Mouse (Mus musculus): ENCODE results near the gene Ubl3.

DNA sequence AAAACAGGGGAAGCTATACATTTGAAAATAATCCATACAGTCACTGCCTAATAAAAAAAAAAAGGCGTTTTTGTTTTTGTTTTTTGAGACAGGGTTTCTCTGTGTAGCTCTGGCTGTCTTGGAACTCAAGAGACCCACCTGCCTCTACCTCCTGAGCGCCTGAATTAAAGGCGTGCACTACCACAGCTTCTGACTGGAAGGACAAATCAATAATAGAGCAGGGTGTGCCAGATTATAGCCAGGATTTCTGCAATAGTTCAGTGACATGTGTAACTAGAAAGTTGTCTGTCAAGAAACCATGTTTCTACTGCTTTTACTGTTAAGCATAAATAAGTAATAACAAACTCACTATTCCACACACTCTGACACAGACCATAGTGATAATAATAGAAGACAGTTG, 30.2 kb downstream of the Ubl3 start:
- no peak for TF ChIP-seq E2F4 (IDR thresholded peaks at IDR 0.05; ENCODE audit: insufficient read depth)
- no peak for TF ChIP-seq POLR2A (IDR thresholded peaks at IDR 0.05; ENCODE audit: insufficient read length, low read depth)
- no peak for TF ChIP-seq MAX (IDR thresholded peaks at IDR 0.05; ENCODE audit: low read depth)

All from myocyte (in vitro differentiated cells).